8 mouse cellular contexts compared by ENCODE assay signal in genomic region chr13:94063156-94063555, GRCm38 (mm10). TPM values are rescaled to one million over a fixed set of nuclear protein-coding genes. Genes with fewer than 3 reads are reported as not detected.
DNase-seq lines count a peak whose midpoint lies in the region; ATAC-seq lines count a peak whose summit lies in the region.

No protein-coding gene starts in this region.

- no peak overlapping the region for H3K9ac ChIP-seq in hindbrain, embryonic 12.5 days
- no peak overlapping the region for H3K9ac ChIP-seq in liver, embryonic 11.5 days (ENCODE audit: low read depth, low read length)

- peak overlapping the region; percentile 32; the same call in 1 of the 2 replicates for H3K4me2 ChIP-seq in hindbrain, embryonic 12.5 days (replicated peaks)
- H3K4me2 ChIP-seq in liver, embryonic 11.5 days = peak overlapping the region; percentile 42

- peaks cover 60% of the 10 kb centered on the region for H3K27me3 ChIP-seq in hindbrain, embryonic 12.5 days
- H3K27me3 ChIP-seq in liver, embryonic 11.5 days (replicated peaks; ENCODE audit: control insufficient read depth, insufficient read depth, low read length) = peaks cover 11% of the 10 kb centered on the region; the same call in 1 of the 2 replicates

- H3K36me3 ChIP-seq in hindbrain, embryonic 12.5 days = no peaks in the 10 kb centered on the region
- H3K36me3 ChIP-seq in liver, embryonic 11.5 days (ENCODE audit: control insufficient read depth, insufficient read depth, low read length) = no peaks in the 10 kb centered on the region

- peaks cover 27% of the 10 kb centered on the region for H3K4me1 ChIP-seq in hindbrain, embryonic 12.5 days
- H3K4me1 ChIP-seq in liver, embryonic 11.5 days (replicated peaks; ENCODE audit: control insufficient read depth, insufficient read depth, low read length) = peaks cover 19% of the 10 kb centered on the region

- H3K4me3 ChIP-seq in hindbrain, embryonic 12.5 days = no peak overlapping the region
- no peak overlapping the region; the same call in 1 of the 2 replicates for H3K4me3 ChIP-seq in liver, embryonic 11.5 days (ENCODE audit: low read depth, low read length)

- no peaks in the 10 kb centered on the region for H3K9me3 ChIP-seq in hindbrain, embryonic 12.5 days (replicated peaks)
- no peaks in the 10 kb centered on the region for H3K9me3 ChIP-seq in liver, embryonic 11.5 days (ENCODE audit: control insufficient read depth, low read length)

- WGBS in hindbrain, embryonic 12.5 days = 39% methylated on average over 8 of the region's 8 CpGs
- WGBS in liver, embryonic 11.5 days = 42% methylated on average over 8 of the region's 8 CpGs

- peak; percentile 76 for DNase-seq in 416B (ENCODE audit: low read depth)
- peak; percentile 47 for DNase-seq in ES-CJ7 (ENCODE audit: low read depth, low spot score)
- DNase-seq in liver, embryonic 11.5 days (ENCODE audit: low spot score) = no peak
- peak; percentile 32 for DNase-seq in thymus, postnatal 25 days
- no peak for DNase-seq in adrenal gland, adult 8-10 months
- DNase-seq in embryo, embryonic 11 days = no peak
- no peak for DNase-seq in gastrocnemius, postnatal 4 days (ENCODE audit: low spot score in 2 of 2)

- no peak for ATAC-seq in hindbrain, embryonic 12.5 days (ENCODE audit: low FRiP score)
- ATAC-seq in liver, embryonic 11.5 days (replicated peaks; ENCODE audit: low FRiP score) = no peak

- no peak overlapping the region for H3K27ac ChIP-seq in hindbrain, embryonic 12.5 days
- H3K27ac ChIP-seq in liver, embryonic 11.5 days (ENCODE audit: low read depth, low read length) = no peak overlapping the region

RNA-seq across cellular contexts. Expression of gene Lhfpl2, which starts 5.6 kb away (rescaled TPM):
- polyA plus RNA-seq in hindbrain, embryonic 12.5 days (2016; fragmentation: Nextera tagmentation; extraction: Ambion mirVana) = 30.1 and 36.3 TPM in 2 replicates
- polyA plus RNA-seq in liver, embryonic 11.5 days (2014; fragmentation: Nextera tagmentation; extraction: Ambion mirVana) = 18.0 and 20.7 TPM in 2 replicates
- total RNA-seq in adrenal gland, adult 8-10 months (2022) = 10 to 100 TPM; 27.4 to 49.2 (median 34.5) TPM
- 10 to 100 TPM; 80.6 to 93.8 TPM for total RNA-seq in gastrocnemius, postnatal 4 days (2021)

Comparison
In these comparisons a context has a peak if more than half of its experiments do, and no peak if none do; other contexts are left out.
1. DNase-seq: peak in 416B (single experiment), ES-CJ7 (single experiment) and thymus, postnatal 25 days (single experiment); none in liver, embryonic 11.5 days (single experiment), adrenal gland, adult 8-10 months (single experiment), embryo, embryonic 11 days (single experiment) and gastrocnemius, postnatal 4 days (0 of 2).